Mouse (Mus musculus) MN1 (cell line): ENCODE measurements around the gene Afg3l1.
A peak's percentile ranks its signal among the peaks of the same experiment; 100 is the strongest.
"Not testable (repeated sequence)": the region's sequence is repeated elsewhere in the genome, so short reads cannot be mapped to it uniquely, and the experiment has no call there.

Source experiments
- DNase-seq: peaks from one replicate; pipeline ENCODE4 v3.0.0-alpha.2; 2016; ENCODE audit warnings: low spot score

Gene Afg3l1

DNA sequence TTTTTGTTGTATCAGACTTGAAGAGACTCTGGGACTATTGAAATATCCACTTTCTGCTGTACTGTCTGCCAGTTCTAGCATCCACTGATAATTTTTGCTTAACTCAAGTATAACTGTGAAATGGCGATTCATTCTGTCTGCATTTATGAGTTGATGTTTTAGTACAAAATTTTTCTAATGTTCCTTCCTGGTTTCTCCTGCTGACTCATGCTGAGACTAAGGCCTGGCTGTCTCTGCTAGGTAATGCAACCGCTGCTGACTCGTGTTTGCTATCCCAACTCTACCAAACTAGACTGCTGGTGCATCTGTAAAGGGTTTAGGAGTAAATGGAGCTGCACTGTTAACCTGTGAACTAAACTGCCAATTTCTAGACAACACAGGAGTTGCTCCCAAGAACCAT, 10.2 kb upstream of the Afg3l1 start:
- no peak for DNase-seq

DNA sequence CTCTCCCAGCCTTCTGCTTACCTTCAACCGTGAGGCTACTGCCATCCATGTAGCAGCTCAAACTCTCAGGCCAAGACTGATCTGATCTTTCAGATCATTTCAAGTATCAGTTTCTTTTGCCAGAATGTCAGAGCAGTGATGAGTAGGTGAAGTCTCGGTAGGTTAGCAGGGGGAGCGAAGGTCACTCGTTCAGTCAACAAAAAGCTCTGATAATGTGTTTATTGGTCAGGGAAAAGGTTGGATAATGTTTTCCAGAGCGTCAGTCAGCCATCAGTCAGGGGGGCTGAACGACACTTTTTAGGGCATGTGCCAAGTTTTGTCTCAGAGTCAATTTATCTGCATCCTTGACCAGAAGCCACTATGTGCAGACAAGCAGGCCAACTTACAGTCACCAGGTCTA, 4.7 kb upstream of the Afg3l1 start:
- not testable (repeated sequence) for DNase-seq

DNA sequence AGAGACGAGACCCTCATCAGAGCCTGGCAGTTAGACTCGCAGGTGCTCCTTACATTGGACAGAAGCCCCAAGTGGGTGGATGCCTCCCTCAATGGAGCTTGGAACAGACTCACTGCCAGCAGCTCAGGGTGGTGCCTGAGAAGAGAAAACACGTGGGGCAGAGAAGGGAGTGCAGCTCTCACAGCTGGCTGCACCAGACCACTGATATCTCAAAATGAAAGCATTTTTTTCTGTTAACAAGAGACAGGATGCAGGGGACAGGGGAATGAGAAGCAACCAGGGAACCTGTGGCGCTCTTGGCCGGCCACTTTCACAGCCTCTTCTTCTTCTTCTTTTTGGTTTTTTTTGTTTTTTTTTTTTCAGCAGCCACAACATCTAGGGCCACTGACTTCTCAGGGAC, 3.2 kb upstream of the Afg3l1 start:
- not testable (repeated sequence) for DNase-seq

DNA sequence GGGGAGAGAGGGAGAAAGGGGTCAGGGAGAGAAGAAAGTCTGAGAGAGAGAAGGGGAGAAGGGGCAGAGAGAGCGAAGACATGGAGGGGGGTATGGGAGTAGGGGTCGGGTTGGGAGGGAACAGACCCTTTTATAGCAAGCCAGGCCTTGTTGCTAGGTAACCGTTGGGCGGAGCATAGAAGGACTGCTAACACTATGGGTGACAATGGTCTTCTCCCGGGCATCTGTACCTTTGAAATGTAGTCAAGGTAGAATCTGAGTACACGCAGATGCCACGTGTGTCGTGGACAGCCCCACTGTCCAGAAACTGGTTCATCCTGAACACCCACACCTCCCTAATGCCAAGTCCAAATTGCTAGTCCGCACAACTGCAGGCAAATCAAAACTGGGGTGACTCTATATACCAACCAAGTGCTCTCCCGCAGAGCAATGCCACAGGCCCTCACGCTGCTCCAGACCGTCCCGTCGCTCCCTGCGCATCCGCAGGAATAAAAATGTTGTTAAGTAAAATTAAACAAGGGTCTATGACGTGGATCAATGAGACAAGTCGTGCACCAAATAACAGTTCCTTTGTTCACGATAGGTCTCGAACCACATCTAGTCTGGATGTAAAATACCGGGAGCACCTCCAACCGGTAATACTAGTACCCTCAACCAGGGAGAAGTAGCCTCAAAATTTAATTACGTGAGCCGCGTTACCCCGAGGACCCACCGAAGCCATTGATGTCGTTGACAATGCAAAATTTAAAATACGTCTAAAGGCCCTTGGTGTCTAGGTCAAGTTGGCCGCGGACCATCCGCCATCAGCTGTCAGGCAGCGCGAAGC, 579 bp upstream of the Afg3l1 start:
- DNase-seq: no peak

DNA sequence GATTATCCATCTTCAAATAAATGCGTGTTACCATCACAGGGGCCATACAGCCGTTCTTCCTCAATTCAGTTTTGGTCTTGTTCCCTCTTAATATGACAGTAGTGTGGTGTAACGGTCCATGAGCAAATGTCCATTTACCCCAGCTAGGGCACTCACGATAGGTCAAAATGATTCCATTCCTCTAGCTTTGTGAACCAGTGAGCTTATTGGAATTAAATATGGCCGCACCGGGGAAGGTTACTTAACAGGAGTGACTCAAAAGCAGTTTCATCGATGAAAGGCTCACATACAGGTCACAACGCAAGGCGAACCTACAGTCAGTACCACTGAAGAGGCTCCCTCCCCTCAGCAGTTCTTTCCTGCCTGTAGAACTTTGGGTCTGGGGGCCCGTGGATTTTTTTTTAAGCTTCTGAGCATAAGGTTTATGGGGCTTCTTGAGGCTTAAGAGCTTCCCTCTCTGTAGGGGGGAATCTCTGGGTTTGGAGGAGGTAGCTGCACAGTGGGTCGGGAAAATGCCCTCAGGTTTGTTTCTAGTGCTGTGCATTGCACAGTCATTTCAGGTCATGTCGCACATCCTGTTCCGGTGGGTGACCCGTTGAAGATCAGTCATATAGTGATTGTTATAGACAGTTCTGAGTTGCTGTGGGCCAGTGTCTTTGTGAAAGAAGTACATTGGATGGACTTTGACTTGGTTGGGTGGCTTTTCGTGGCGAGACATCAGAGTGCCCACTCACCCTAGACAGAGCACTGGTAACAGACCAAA, 934 bp downstream of the Afg3l1 start:
- peak; percentile 74 for DNase-seq

DNA sequence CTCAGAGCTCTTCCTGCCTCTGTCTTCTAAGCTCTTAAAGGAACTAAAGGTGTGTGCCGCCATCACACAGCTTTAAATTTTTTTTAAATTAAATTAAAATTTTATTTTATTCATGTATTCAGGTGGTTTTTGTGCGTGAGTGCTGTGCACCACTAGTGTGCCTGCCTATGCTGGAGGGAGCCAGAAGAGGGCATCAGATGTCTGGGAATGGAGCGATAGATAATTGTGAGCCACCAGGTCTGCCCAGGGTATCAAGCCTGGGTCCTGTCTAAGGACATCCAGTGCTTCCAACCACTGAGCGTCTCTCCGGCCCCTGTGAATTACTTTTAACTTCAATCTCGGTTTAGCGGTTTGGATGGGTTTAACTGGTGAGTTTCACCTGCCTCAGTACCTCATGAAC, 4.9 kb downstream of the Afg3l1 start:
- DNase-seq: no peak

DNA sequence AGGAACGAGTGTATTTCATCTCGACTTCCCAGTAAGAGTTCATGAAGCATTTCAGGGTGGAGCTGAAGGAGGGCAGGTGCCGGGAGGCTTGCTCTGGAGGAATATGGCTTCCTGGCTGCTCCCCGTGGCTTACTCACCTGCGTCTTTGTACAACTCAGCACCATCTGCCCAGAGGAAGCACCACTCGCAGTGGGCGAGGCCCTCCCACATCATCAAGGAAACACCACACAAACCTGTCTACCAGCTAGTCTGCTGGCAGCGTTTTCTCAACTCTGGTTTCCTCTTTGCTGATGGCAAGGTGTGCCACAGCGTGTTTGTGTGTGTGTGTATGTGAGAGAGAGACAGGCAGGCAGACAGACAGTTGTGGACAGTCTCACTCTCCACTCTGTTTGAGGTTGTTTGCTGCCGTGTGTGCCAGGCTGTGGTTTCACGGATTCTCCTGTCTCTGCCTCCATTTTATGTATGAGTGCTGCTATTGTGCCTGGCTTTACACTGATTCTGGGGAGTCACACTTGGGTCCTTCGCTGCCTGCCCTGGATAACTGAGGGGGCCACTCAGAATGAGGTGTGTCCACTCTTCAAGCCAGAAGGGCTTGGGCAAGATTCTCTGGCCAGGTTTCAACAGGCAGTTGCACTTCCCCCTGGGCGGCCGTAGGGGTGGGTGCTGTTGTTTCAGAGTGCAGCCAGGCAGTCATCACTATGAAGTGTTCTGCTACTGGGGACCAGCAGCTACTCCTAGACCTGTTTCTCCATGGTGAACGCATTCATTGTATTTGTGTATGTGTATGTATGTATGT, 13.8 kb downstream of the Afg3l1 start:
- DNase-seq: no peak

DNA sequence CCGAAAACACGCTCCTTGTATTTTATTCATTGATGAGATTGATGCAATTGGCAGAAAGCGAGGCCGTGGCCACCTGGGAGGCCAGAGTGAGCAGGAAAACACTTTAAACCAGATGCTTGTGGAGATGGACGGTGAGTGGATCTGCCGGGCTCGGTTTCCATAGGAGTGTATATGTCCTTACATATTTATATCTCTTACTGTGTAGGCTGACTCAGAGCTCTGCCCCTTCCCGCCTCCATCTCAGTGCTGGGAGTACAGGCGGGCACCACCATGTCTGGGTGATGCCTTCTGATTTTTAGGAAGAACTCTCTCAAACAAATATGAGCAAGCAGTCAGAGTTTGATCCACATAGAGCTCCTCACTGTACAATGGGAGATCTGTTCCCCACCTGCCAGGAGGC, 15.2 kb downstream of the Afg3l1 start:
- DNase-seq: no peak

DNA sequence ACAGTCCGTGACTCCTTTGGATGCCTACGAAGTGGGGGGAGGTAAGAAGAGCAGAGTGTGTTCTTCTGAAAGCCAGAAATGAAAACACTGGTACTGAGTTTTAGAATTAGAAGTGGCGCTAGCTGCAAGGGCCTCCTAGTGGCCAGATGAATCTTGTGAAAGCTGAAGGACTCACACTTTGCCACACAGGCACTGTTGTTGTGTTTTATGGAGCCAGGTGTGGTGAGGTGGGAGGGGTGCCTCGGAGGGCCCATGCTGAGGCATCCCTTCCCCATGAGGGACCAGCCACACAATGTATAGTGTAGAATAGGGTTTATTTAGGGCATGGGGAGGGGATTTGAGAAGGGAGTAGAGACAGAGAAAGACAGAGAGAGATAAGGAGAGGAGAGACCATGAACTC, 20.0 kb downstream of the Afg3l1 start:
- DNase-seq: no peak

DNA sequence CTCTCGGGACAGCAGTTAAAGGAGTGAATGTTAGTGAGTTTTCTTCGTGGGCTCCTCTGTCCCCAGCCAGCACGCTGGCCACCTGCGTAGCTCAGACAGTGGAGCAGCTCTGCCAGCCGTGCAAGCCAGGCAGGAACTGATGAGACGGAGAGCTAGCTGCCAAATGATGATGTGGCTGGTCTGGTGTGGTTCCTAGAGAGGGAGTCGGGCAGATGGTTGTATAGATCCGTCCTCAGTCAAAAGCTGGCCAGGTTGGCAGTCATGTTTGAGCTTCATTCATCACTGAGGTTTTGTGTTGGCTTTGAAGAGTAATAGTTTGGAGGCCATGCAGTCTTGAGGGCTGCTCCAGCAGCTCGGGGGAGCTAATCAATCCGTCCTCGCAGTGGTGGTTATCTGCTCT, 21.3 kb downstream of the Afg3l1 start:
- DNase-seq: no peak

DNA sequence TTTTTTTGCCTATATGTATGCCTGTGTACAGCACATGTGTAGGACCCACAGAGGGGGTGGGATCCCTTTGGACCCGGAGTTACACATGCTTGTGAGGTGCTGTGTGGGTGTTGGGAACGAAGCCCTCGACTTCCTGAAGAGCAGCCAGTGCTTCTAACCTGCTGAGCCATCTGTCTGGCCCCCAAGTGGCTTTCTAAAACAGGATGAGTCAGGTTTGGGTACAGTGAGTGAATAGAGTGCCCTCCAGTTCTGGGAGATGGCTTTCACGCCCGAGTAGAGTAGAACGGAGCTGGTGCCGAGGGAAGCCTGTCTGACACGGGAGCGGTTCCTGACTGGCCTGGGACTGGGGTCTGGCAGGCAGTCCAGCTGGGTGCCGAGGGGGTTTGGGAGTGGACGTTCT, 21.9 kb downstream of the Afg3l1 start:
- DNase-seq: no peak

DNA sequence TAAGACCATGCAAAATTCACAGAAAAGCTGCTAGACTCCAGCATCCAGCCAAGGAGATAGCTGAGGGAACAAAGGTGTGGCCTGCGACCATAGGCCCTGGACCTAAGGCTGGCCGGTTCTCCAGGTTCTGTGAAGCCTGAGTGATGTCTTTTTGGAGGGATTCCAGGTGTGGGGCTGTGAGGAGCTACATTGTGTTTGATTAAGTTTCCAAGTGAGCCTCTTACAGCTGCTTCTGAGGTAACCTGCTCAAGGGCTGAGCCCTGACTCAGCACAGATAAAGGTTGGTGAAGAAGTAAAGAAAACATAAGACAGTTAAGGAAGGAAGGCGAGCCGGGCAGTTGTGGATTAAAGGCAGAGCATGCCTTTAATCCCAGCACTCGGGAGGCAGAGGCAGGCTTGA, 24.5 kb downstream of the Afg3l1 start:
- DNase-seq: no peak

DNA sequence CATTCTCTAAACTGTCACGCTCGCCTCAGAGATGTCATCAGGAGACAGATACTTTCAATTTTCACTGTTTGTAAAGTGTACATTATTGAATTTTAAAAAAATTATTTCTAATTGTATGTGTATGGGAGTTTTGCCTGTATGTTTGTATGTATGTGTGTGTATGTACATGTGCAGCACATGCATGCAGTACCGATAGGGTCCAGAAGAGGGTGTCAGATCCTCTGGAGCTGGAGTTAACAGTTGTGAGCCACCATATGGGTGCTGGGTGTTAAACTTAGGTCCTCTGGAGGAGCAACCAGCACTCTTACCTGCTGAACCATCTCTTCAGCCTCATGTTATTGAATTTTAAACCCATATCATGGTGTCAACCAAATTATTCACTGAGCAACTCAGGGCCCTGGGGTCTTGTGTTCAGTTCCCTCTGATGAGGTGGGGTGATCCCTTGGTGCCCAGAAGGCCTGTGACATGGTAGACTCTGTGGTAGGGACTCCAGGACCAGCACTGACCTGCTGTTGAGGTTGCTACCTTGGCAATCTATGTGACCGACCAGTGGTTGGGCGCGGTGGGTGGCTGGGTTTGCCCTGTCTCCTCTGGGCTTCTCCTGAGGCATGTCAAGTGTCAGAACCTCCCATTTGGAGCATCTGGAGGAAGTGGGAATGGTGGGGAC, 26.2 kb downstream of the Afg3l1 start:
- DNase-seq: no peak

DNA sequence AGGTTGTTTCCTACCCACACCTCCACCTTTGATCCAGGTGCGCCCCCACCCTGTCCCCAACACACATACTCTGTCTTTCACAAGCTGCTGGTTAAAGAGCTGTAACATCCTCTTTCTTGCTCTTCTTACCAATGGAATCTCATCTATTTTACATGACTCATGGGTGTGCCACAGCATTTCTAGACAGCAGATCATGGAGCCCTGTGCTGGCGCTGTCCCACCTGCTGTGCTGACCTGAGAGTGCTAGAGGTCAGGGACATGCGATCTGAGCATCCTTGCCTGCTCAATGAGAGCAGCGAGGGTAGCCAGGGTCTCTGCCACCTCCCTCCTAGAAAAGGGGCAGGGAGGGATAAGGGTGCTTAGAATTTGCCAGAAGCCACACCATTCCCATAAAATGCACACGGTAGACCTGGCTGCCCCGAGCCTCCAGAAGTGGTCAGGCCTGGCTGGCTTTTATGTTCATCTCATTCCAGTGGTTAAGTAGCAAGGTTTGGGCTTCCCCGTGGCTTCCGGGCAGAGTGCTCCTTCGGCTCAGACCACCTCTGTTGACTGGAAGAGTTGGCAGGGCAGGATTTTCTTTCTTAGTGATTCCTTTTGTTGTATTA, 27.0 kb downstream of the Afg3l1 start:
- no peak for DNase-seq

DNA sequence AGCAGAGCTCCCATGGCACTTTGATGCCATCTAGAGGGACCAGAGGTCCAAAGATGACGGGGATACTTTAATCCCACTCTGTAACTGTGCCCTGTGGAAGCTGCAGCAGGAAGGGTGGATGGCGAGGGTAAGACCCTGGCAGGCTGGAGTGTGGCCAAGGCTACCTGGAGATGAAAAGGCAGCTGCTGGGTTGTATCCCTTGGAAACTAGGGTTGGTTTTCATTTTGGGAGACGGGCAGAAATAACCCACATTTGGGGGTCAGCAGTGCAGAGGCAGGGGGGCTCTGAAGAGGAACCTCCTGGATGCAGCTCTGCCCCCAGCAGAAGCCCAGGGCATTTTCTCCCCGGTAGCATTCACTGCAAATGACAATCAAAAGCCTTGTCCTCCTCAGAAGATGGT, 27.6 kb downstream of the Afg3l1 start:
- DNase-seq: no peak

DNA sequence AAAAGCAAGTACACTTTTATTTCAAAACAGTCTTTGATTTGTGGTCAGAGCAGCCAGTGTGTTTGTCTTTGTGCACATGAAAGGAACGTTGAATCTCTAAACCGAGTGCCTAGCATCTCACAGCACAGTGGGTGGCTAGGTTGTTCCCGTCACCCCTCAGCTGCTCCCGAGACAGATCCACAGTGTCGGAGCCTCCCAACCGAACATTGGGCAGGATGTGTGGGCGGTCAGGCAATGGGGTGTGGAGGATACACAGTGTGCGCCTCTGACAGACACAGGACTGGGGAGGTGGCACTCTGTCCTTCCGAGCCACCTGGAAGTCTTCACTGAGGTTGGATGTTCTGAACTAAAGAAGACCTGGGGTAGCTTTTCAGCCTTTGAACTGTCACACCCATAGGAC, 28.0 kb downstream of the Afg3l1 start:
- no peak for DNase-seq

DNA sequence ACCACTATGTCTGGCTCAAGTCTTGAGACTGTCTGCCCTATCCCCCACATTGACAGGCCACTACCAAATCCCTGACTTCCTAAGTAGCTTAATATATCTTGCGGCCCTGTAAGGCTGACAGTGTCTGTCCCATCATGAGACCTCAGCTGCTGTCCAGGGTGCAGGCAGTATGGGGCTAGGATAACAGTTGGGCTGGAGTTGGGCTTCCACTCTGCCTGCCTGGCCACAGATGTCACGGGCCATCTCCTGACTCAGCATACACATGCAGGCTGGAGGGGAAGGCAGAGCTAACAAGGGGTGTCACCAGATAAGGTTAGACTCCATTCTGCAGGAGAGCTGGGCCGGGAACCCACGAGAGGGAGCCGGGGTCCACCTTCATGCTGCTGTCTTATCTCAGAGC, 29.4 kb downstream of the Afg3l1 start:
- DNase-seq: no peak

DNA sequence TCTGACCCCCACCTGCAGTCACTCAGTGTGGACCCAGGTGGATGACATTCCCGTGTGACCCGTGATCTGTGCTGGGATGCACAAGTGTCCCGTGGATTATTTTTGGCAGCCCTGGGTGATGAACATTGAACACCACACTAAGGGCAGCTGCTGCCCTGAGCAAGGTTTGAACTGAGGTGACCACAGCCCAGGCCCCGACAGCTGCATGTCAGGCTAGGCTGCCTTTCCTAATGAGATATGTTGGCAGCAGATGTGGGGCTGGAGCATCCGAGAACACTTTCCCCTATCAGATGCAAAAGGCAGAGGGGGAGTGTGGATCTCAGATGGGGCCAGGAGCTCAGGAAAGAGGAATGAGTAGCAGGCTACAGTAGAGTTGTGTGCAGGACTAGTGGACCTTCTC, 33.1 kb downstream of the Afg3l1 start:
- no peak for DNase-seq

DNA sequence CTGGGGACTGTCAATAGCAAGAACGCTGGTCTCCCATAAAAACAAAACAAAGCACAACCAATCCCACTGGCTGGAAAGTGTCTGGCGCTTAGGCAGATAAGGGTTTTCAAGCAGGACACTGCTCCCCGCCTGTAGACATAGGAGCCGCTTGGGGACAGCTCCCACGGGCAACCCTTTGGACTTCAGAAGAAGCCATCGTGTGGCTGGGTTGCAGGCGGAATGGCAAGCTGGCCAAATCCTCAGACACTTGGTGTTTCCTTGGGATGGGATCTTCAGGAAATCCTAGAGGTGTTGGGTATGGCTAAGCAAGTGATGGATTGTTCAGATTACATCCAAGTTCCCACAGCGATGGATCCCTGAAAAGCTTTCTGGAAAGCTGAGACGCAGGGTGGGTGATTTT, 36.4 kb downstream of the Afg3l1 start:
- peak; percentile 59 for DNase-seq

DNA sequence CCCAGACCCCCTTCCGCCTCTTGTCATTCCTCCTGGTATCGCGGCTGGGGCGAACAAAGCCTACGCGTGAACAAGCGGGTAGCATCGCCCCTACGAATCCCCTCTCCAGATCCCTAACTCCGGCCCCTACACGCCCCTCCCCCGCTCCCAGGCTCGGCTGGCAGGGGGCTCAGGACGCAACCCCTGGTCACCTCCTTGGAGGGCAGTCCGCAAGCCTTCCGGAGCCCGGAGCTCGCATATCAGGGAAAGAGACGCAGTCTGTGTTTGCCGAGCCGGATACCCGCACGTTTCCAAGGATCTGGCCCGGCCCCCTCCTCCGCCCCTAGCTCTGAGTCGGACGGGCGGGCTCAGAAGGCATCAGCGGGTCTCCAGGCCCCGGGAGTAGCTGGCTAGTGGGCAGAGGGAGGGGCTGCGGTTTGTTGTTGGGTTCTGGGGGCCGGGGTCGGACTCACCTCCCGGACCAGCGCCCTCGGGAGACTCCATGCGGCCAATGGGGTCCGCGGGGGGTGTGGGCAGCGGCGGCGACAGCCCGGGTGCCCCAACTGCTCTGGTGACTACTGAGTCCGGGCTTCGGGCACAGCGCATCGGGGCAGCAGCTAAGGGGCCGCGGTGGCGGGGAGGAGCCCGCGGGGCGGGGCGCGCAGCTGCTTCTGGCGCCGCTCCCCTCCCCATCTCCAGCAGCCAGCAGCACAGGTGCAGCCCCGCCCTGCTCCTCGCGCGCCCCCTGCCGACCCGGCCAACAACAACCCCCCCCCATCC, 37.3 kb downstream of the Afg3l1 start, which contains the start of gene Dbndd1:
Gene Dbndd1 (minus strand): TSS at position 683 of the 759 bp plus-strand sequence.
- DNase-seq: peak; percentile 89

DNA sequence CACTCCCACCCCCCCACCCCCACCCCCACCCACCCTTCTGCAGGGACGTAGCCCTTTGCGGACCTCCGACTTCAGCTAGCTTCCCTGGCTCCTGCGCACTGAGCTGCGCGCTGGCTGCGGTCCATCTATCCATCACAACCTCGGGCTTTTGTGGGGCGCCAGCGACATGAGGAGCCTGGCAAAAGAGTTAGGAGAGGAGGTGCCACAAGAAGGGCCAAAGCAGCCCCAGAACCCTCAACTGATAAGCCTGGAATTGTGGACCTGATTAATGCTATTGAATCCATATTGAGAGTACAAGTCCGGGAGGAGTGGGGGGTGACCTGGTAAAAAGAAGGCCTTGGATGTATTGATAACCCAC, 37.8 kb downstream of the Afg3l1 start:
- DNase-seq: no peak
